Mouse (Mus musculus): ENCODE results near the gene Mrap2.

GRCm38 (mm10) chr9:87162559-87162958 is 18.5 kb downstream of the Mrap2 start:
- TF ChIP-seq CTCF (IDR thresholded peaks at IDR 0.05 in 2 of 3, conservative IDR thresholded peaks at IDR 0.05 in 1 of 3; ENCODE audit: control insufficient read depth in 1 of 3, insufficient read depth in 1 of 3, low read depth in 2 of 3, low read length in 3 of 3, poor library complexity in 1 of 3, severe bottlenecking in 1 of 3): no peak
- TF ChIP-seq ZC3H11A (IDR thresholded peaks at IDR 0.05; ENCODE audit: low read depth, low read length): no peak
- TF ChIP-seq USF1 (IDR thresholded peaks at IDR 0.05; ENCODE audit: low read depth, low read length): no peak
- TF ChIP-seq MEF2A (IDR thresholded peaks at IDR 0.05; ENCODE audit: extremely low read depth, insufficient replicate concordance, low read depth, low read length, poor library complexity, severe bottlenecking): no peak
- no peak for TF ChIP-seq NELFE (IDR thresholded peaks at IDR 0.05; ENCODE audit: low read depth, low read length)
- TF ChIP-seq RAD21 (IDR thresholded peaks at IDR 0.05; ENCODE audit: low read depth, low read length): no peak
- no peak for TF ChIP-seq MYB (IDR thresholded peaks at IDR 0.05; ENCODE audit: low read depth, low read length)
- no peak for TF ChIP-seq TAL1 (IDR thresholded peaks at IDR 0.05; ENCODE audit: low read length)
